Mouse (Mus musculus) yolk sac, embryonic 10.5 days (tissue): Measurements from ENCODE around the gene Prr5l.

ENCODE experiments used
- DNase-seq: peaks from one replicate; pipeline ENCODE4 v3.0.0-alpha.2; 2017; ENCODE audit warnings: low spot score

Gene Prr5l

DNA sequence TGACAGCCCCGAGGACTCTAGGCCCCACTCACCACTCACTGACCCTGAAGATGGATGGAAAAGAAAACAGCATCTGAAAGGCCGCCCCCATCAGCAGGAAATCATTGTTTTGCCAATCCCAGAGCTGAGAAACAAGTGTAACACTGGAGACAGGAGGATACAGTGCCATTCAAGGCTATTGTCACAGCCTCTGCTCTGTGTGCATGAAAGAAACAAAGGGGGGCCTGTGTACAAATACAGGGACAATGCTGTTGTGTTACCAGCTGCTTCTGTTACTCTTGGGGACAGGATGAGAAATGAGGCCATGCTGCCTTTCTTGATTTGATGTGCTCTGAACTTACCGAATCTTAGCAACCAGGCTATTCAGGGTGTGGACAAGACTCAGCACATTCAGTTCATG, at the start of gene Prr5l:
Gene Prr5l, minus strand, starts transcription at position 30 of the 400 bp plus-strand sequence.
- DNase-seq: no peak

DNA sequence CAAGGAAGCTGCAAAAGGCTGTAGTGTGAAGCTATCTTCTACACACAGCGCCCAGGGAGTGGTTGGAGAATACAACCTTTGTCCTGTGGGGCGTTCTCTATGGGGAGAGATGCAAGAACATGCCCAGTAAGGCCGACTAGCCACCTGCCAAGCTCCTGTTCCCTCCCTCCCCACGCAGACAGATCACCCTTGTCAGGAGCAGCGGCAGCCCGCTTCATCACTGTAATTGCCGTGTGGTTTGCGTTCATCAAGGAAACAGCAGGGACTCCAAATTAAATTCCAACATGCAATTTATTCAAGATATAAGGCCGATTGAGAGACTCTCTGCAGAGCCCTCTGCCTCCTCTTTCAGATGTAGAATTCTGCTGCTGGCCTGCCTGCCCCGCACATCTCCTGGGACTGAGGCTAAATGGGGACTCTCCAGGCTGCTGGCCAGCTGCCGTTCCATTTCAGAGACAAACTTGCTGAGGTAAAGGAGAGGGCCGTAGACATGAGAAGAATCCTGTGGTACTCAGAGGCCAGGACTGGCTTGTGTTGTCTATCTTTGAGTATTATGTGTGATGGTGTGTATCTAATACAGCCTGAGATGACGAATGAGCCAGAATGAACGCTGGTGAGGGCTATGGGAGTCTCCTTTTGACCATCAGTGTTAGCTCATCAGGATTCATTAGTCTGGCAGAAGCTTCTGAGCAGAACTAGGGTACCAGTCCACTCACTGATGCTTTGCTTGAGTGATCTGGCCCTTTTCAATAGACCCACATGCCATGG, 49.5 kb upstream of the Prr5l start:
- DNase-seq: no peak

DNA sequence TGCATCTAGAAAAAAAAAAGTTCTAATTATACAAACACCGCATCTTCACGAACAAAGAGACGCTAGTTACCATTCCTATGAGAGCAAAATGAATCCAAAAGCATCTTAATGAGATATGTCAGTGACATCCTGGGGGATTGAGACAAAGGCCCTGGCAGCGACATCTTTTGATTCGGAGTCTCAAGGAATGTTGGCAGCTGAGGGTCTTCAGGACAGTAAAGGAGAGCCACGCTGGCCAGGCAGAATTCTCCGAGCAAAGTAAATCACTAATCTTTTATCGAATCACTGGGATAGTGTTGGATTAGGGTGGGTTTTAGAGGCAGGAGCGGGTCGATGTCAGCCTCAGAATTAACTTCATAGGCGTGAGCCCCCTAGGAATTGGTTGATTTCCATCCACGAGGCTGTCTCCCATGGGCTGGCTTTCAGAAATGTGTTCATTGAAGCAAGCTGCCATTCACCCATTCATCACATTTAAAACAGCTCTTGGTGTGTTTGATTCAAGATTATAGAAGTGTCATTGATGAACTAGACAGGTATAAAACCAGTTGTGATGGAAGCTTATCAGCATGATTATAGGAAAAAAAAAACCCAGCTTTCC, 42.9 kb upstream of the Prr5l start:
- DNase-seq: no peak

DNA sequence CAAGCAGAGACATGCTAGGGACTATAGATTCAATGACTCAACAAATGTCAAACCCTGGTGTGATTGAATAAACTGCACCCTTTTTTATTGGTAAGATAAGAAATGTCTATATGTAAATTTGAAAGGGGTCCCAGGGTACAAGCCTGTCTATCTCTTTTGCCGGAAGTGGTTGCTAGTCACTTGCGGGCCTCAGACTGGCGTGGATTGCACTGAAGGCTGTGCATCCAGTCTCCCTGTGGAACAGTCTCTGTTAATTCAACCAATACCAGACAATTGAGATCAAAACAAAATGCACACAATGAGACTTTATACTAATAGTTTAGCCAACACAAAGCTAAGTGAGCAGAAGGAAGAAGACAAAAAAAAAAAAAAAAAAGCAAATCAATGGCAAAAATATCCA, 42.4 kb upstream of the Prr5l start:
- DNase-seq: no peak

DNA sequence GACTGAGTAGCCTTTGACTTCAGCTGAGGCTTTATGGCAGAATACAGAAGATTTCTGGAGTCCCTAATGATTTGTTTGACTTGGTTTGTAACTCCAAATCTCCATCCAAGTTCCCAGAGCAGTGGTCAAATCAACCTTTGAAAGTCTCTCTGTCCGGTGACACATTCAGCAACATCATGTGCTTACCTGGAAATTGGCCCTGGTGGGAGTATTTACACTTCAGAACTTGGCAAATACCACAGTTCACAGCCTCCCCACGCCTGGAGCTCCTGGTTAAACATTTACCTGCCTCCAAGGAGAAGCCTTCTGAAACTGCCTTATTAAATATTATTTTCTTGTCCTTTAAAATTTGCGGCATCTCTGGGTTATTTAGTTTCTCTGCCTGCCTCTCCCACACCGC, 40.4 kb upstream of the Prr5l start:
- peak; percentile 81 for DNase-seq

DNA sequence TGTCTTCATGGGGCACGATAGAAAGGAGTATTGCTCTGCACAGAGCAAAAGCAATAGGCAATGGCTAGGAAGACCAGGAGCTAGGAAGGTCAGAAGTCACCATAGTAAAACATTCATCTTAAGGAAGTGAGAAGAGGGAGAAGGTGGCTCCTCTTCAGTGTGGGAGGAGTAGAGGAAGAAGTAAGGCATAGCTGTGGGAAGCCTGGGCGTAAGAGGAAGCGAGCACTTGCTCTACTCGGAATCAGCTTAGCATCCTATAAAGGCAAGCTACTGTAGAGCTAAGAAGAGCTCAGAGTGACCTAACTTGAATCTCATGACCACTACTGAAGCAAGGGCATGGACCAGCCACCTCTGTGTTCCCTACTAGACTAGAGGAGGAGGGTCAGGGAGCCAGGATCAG, 39.5 kb upstream of the Prr5l start:
- no peak for DNase-seq

DNA sequence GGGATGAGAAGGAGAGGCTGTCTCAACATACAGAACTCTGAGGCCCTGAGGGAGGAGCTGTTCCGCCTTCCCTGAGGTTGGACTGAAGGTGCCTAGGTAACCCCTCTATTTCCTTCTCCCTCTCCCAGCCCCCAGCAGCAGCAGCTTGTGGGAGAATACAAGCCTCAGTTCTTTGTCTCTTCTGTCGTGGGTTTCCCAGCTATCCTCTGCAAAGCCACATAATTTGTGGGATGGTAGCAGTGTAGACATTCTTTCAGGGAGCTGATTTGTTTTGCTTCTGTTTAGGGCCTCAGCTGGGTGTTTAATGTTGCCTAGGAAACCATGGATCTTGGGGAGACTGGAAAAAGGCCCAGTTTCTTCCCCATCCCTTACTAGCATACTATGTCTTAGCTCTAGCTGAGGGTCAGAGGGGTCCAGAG, 37.3 kb upstream of the Prr5l start:
- DNase-seq: no peak

DNA sequence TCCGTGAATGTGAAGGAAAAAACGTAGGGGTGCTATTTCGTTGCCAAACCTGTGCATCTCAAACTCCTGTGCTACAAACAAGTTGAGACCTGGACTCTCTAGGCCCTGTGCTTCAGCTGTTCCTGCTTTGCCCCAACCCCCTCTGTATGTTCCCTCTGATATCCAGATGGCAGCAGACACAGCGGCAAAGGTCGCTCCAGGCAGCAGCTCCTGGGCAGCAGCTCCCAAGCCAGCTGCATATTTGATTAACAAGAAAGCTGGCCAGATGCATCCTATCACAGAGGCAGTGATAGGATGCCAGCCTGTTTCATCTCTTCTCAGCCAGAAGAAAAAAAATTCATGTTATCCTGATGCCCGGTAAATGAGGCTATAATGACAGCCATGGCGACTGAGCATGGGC, 35.7 kb upstream of the Prr5l start:
- DNase-seq: no peak

DNA sequence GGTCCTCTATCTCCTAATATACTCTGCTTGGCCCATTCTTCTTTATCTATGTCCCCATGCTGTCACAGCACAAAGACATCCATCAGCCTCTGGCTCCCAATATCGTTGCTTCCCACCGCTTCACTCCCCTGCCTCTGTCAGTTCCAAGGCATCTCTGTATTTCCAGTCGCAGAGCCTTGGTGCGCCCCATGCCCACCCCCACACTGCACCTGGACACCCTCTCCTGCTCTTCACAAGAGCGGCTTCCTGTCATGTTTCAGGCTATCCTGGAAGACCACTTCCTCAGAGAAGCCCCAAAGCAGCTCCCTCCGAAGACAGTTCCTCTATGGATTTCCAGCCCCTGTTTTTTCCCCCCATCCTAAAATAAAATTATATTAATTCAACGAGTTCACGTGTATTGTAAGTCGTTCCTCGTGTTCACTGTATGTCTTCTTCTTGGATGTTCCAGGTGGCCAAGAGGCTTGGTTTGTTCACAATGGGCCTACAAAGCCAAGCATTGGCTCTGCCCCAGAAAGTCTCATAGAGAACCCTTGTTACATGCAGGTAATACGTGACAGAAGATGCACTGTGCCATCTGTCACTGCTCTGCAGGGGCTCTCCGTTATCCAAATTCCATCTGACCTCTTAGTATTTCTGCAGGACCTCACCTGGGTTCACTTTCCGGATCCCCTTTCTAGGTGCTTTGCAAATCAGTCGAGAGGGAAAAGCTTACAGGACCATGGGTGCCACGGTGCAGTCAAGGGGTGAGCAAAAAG, 26.7 kb upstream of the Prr5l start:
- no peak for DNase-seq

DNA sequence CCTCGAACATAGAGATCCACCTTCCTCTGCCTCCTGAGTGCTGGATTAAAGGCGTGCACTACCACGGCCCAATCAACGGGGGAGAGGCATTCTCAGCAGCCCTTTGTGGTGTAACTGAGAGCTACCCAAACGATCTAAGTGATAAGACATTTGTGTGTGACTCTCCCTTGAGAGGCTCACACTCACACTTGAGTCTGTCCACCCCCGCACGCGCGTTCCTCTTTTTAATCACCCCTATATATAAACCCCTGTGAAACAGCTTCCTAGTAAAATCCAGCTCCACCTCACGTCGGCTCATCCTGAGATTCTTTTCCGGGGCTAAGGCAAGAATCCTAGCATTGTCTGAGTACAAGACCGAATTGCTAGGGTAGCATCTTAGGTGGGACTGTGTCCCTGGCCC, 25.9 kb upstream of the Prr5l start:
- DNase-seq: no peak

DNA sequence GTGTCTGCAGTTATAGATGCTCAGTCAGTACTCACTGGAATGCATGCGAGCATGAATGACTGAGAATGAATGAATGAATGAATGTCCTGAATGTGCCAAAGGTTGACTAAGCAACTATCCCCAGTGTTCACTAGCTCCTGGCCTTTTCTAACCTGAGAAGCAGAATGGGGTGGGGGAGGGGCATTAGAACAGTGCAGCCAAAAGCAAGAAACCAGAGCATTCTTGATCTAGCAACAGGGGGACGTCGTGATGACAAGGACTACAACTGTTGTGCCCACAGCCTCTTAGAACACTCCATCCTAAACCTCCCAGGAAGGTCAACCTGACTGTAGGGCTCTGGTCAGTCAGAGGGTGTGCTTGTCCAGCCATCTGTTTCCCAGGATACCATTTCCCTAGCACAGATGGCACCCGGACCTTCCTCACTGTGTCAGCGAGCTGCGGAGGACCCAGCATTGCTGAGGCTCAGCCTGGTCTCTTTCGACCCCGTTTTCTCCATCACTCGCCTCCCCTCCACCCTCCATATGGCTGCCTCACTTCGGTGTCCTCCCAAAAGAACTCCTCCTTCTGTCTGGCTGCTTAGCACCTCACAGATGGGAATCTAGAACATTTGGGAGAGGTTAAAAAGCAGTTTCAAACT, 24.7 kb upstream of the Prr5l start:
- DNase-seq: no peak

DNA sequence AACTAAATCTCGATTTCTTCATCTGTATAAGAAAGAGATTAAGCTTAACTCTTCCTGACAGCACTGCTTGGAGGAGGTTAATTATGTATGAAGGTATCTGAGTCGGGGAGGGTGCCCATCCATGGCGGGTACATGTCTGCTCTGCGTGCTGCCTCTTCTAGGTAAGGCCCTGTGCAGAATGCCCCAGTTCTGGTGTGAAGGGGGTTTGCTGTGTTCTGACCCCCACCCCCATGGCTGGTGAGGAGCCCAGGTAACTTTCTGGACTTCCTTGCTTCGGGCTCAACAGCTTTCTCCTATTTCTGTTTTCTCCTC, 23.5 kb upstream of the Prr5l start:
- DNase-seq: no peak

DNA sequence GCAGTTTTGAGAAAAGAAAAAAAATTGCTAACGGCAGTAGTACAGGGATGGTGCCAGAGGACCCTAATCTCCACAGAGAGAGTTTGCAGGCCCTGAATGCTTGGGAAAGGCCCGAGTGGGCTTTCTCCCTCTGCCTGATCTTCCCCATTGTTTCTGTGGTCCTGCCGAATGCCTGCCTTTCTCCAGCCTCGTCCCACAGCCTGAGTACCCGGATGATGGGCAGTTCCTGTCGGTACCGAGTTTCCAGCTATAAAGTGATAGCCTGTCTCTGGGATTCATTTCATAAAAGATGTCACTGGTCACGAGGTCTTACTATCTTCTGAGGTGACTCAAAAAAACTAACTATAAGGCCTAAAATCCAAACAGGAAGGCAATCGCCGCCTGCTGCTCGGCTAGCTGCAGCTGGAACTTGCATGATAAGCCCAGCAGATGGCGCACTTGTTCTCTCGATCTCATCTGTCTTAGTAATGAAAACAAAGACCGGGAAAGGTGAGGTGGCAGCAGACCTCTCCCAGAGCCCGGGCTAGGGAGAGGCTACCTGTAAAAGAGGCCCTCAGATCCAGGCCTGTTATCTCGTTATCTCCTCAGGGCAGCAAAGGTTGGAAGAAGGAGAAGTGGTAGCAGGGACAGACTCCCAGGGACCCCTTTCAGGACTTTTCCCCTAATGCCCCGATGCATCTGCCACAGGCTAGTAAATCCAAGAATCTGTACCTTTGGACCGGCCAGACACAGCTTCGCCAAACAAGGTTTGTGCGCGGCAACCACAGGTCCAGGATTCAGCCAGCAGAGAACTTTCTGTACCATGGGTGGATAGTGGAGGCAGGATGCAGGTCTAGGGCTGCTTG, 22.9 kb upstream of the Prr5l start:
- DNase-seq: peak; percentile 85

DNA sequence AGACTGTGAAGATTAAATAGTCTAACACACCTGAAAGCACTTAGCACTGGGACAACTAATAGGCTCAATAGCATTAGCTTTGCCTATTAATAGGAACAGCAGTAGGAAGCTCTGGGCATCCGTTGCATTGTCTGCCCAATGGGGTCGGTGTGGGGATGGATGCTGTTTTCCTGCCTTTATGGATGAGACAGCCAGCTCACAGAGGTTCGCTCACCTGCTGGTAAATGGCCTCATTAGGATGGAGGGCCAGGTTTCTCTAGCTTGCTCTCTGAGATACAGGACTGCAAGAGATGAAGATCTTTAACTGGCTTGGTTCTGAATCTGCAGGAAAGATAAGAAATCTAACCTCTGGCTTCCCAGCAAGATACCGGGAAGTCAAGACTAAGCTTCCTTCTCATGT, 19.4 kb upstream of the Prr5l start:
- DNase-seq: no peak

DNA sequence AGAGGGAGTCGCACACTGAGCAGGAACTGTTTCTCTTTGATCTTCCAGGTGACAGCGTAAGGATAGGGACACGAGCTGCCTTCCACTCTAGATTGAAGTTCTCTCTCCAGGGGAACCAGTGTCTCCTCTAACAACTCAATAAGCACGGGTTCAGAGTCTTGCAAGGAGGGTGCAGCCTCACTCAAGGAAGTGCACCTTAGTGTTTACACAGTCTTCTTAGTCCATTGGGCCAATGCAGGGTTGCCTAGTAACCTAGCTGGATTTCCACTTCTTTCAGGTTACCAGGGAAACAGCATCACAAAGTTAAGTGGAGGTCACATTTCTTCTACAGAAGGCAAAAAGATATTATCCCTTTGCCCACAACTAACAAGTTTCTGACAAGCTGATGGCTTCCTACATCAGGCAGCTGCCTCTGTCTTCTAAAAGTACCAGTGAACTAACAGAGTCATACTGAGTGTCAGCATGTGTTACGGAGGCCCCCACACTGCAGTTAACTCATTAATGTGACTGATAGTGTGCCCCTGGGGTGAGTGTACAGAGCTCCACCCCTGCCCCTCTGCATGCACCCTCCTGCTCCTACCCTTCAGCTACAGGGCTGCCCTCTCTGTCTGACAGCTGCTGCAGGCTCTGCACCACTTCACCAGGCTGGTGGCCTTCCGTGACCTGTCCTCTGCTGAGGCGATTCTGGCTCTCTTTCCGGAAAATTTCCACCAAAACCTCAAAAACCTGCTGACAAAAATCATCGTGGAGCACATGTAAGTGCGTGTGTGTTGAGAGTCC, 13.8 kb upstream of the Prr5l start:
- no peak for DNase-seq

DNA sequence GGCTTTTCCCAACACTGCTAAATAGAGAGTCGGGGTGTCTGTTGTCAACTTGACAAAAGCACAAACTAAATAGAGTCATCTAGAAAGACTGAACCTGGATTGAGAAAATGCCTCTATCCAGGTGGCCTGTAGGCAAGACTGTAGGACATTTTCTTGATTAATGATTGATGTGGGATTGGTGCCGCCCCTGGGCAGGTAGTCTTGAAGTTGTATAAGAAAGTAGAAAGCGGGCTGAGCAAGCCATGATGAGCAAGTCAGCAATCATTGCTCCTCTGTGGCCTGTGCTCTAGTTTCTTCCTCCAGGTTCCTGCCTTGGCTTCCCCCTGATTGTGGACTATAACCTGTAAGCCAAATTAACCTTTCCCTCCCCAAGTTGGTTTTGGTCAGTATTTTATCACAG, 11.3 kb upstream of the Prr5l start:
- DNase-seq: no peak

DNA sequence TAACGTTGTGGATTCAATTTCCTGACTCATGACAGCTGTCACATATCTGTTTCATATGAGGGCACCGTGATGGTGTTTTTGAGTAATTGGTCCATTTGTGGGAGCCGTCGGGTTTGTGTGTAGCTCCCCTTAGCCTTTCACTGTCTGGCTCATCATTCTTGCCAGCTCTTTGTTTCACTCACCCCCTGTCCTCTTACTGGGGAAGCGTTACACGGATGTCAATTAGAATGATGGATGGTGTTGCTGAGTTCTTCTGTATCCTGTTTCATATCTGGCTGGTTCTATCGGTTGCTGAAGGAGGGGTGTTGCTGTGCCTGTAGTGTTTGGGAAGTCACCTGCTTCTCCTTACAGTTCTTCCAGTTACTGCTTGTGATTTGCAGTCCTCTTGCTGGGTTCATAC, 8.3 kb upstream of the Prr5l start:
- DNase-seq: no peak

DNA sequence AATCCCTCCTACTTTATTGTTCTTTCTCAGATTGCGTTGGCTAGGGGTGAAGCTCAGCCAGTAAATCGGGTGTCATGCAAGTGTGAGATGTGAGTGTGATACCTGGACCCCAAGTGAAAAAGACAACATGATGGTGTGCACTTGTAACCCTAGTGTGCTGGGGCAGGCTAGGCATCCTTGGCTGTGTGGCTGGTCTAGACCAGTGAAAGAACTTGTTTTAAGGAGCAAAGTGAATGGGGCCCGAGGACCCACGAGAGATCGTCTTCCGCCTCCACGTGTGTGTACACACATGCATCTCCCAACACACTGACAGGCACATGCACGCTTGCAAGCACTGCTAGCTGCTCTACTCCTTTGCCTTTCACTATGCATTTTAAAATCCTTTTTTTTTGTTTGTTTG, 6.1 kb upstream of the Prr5l start:
- no peak for DNase-seq

DNA sequence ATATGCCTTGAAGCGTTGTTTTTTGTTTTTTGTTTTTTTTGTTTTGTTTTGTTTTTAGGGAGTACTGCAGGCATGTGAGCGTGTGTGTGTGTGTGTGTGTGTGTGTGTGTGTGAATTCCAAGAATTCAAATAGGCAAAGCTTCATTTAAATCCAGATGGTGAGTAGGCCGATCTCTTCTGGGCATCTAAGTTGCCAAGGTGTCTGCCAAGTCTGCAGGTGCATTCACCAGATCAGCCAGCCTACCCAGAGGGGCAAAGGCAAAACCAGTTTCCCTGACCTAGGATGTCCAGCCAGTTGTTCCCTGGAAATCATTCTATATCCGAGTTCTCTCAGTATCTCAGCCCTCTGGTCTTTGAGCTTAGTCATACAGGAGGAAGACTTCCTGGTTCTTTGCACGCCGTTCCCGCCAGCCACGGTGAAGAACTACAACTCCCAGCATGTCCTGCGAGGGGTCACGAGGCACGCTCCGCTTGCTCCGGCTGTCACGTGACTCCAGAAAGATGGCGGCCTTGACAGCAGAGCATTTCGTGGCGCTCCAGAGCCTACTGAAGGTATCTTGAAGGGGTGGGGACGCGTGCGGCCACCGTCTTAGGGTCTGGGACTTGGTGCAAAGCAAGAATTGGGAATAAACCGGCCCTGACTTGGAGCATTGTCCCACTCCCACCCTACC, 3.1 kb upstream of the Prr5l start, which contains the start of gene Commd9:
Gene Commd9, plus strand, starts transcription at position 480 of the 671 bp plus-strand sequence.
- DNase-seq: peak; percentile 95

DNA sequence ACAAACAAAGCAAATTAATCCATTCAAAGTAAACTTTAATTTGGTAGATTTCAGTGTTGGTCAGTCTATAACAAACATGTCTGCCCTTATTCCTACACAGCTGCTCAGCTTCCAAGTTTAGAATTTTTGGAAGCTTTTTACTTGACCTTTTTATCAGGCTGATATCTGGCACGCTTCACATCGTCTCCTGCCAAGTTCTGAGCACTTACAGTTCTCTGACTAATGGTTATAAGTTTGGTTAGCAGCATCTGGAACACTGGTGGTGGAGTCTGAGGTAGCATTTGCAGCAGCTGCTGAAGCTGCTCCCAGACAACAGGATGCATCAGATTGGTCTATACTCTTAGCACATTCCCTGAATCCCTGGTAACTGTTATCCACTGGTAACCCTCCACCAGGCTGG, 1.5 kb upstream of the Prr5l start:
- no peak for DNase-seq
